Mouse (Mus musculus): Measurements from ENCODE around the gene Trmt1. TPM values are rescaled to one million over a fixed set of nuclear protein-coding genes. Genes with fewer than 3 reads are reported as not detected.
A peak's percentile ranks its signal among the peaks of the same experiment; 100 is the strongest.

Trmt1 gene
- polyA plus RNA-seq, 1 experiment from 2014 or later = 62.0 TPM

DNA sequence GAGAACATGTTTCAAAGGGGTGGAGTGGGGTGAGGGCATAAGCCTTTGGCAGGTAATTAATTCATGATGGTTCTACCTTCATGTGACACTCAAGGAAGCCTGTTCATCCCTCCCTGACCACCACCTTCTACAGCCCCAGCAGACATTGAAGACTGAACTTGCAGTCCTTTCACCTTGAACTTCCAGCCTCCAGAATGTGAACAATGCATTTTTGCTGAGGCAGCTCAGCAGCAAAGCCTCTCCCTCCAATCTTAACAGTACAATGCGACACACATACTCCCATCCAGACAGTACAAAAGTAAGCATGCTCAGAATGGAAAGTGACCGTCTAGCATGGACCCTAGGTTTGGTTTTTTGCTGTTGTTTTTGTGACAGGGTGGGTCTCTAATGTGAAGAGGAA is 4.6 kb upstream of the Trmt1 start:
- Histone ChIP-seq H3K4me3 (no peak overlapping the region), H3K4me1 (peaks cover 64% of the 10 kb centered on the region), H3K9me3 (replicated peaks) (no peaks in the 10 kb centered on the region), H3K36me3 (peaks cover 64% of the 10 kb centered on the region), H3K4me2 (no peak overlapping the region), H3K27ac (no peak overlapping the region), H3K9ac (no peak overlapping the region), H3K27me3 (replicated peaks) (no peaks in the 10 kb centered on the region)
- WGBS (ENCODE audit: insufficient replicate concordance) = 79% methylated on average over 2 of the region's 2 CpGs
- no peak for ATAC-seq

DNA sequence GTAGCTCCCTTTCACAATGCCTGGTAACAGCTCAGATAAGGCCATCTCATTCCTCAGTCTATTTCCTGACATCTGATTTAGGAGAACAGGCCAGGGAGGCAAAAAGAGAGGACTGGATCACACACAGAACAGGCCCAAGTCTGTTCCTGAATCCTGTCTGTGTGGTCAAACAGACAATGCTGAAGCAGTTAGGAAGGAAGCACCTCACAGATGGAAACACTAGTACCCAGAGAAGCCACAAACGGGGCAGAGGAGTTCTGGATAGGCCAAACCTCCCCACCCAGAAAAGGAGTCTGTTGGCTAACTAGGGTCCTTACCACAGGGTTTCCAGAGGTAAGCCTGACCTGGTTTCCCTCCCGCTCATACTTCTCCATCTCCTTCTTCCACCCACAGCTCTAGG is 3.9 kb upstream of the Trmt1 start:
- Histone ChIP-seq H3K9me3 (replicated peaks) (no peaks in the 10 kb centered on the region), H3K4me2 (no peak overlapping the region), H3K36me3 (peaks cover 57% of the 10 kb centered on the region), H3K4me1 (peaks cover 67% of the 10 kb centered on the region), H3K27ac (0 out of 2 replicates have a peak overlapping the region, but pooled peaks have one; percentile 4), H3K27me3 (replicated peaks) (no peaks in the 10 kb centered on the region), H3K4me3 (no peak overlapping the region), H3K9ac (no peak overlapping the region)
- 61% methylated on average over 2 of the region's 2 CpGs for WGBS (ENCODE audit: insufficient replicate concordance)
- no peak for ATAC-seq

DNA sequence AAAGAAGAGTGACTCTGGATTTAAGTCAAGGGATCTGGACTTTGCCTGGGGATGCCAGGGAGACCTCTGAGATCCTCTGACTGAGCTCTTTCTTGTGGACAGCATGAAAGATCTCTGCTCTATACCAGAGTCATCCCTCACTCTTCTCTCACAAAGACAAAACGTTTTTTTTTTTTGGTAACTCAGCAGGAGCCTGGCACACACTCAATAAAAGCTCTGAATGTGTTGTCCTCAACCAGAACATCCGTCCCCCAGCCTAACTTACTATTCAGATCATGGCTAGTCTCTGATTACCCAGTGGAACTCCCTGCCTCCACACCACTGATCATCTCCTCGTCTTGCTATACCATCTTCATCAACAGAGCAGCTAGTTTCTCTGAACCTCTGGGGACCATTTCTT is 1.6 kb upstream of the Trmt1 start:
- Histone ChIP-seq H3K36me3 (peaks cover 53% of the 10 kb centered on the region), H3K4me3 (no peak overlapping the region), H3K9me3 (replicated peaks) (no peaks in the 10 kb centered on the region), H3K4me2 (no peak overlapping the region), H3K27me3 (replicated peaks) (no peaks in the 10 kb centered on the region), H3K27ac (no peak overlapping the region; the same call in 1 of the 2 replicates), H3K4me1 (peaks cover 76% of the 10 kb centered on the region), H3K9ac (no peak overlapping the region)
- ATAC-seq = no peak
- WGBS (ENCODE audit: insufficient replicate concordance) = 57% methylated on average over 3 of the region's 3 CpGs

DNA sequence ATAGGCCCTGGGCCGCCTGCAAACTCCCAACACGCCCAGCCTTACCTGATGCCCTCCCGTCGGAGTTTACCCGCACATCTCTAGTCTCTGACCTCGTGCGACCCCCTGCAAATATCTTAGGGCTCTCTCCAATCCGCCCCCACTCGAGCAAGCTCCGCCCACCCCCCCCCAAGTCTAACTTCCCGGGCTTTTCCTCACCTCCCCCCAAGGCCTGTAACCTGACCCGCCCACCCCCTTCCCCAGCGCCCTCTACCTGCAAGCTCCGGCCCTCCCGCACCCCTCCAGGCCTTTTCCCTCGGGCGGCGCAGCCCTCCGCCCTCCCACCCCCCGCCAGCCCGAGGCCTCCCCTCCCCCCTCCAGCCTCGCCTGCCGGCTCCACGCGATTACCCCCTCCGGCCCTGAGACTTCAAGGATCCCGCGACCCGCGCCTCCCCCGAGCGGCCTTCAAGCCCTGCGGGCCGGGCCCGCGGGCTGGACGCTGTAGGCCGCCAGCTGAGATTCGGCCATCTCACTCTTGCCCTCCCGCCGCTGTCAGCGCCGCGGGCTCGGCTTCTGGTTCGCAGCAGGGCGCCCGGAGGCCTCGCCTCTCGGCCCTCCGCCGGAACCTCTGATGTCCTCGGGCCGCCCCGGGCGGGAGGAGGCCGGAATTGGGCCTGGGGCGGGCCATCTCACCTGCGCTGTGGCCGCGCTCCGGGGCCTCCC is 1.0 kb downstream of the Trmt1 start:
- Histone ChIP-seq H3K4me3 (peak overlapping the region; percentile 99), H3K9me3 (replicated peaks) (no peaks in the 10 kb centered on the region), H3K4me2 (peak overlapping the region; percentile 94), H3K27ac (peak overlapping the region; percentile 97), H3K9ac (peak overlapping the region; percentile 99), H3K4me1 (peaks cover 77% of the 10 kb centered on the region), H3K36me3 (peaks cover 45% of the 10 kb centered on the region), H3K27me3 (replicated peaks) (no peaks in the 10 kb centered on the region)
- peak; percentile 36 for ATAC-seq
- WGBS (ENCODE audit: insufficient replicate concordance) = under 1% methylated on average over 62 of the region's 62 CpGs

DNA sequence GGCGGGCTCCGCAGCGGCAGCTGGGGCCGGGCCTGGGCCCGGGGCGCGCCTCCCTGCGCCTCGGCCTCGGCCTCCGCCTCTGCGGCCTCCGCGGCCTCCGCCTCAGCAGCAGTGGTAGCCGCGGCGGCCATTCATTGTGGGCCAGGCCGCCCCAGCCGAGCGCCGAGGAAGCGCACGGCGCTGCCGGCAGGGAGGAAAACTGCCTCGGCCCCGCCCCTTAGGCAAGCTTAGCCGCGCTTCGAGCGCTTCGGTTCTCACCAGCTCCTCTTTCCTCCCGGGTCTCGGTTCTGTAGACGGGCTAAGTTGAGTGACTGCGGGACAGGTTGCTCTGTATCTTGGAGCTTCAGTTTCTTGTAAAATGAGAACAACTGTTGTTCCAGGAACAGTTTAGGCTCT is 1.6 kb downstream of the Trmt1 start, which contains the start of gene Nacc1:
Gene Nacc1 (minus strand): TSS at position 158 of the 396 bp plus-strand sequence.
- H3K4me3 ChIP-seq = peak within 1 kb of the TSS; percentile 99
- no peaks in the 10 kb centered on the region for H3K27me3 ChIP-seq (replicated peaks)
- H3K36me3 ChIP-seq = peaks cover 45% of the 10 kb centered on the region
- no peaks in the 10 kb centered on the region for H3K9me3 ChIP-seq (replicated peaks)
- peaks cover 73% of the 10 kb centered on the region for H3K4me1 ChIP-seq
- peak; percentile 80 for ATAC-seq
- peak within 1 kb of the TSS; percentile 94 for H3K4me2 ChIP-seq
- peak within 1 kb of the TSS; percentile 99 for H3K9ac ChIP-seq
- WGBS (ENCODE audit: insufficient replicate concordance) = under 1% methylated on average over 37 of the region's 37 CpGs
- peak within 1 kb of the TSS; percentile 97 for H3K27ac ChIP-seq

DNA sequence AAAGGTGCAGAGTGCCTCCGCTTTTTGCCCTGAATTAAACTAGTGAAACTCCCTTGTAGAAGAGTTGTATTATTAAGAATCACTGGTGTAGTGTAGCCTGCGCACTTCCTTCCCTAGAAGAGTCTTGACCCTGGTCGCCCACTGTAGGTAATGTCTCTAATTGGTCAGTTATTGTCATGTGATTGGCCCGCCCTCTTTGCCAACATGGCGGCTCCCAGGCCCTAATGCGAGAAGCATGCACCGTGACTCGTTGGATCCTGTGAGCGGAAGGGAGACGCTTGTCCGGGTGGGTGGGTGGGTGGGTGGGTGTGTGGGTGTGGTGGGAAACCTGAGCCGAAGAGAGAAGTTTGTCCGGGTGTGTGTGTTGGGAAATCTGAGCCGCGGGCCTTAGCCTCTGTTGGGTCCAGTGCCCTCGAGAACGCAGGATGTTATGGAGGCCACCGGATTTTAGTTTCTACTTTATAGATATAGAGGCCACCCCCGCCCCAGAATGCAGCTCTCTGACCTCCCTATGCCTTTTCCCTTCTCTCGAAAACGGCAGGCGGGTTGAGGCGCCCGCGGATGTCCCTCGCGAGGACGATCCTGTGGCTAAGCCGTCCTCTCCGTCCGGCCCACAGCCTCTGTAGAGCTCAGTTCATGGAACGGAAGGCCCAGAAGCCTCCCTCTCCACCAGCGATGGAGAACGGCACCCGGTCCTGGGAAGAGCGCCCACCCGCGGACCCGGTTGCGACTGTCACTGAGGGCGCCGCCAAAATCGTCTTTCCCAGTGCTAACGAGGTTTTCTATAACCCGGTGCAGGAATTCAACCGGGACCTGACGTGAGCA is 3.2 kb downstream of the Trmt1 start:
- H3K4me1 ChIP-seq = peaks cover 57% of the 10 kb centered on the region
- under 1% methylated on average over 47 of the region's 47 CpGs for WGBS (ENCODE audit: insufficient replicate concordance)

DNA sequence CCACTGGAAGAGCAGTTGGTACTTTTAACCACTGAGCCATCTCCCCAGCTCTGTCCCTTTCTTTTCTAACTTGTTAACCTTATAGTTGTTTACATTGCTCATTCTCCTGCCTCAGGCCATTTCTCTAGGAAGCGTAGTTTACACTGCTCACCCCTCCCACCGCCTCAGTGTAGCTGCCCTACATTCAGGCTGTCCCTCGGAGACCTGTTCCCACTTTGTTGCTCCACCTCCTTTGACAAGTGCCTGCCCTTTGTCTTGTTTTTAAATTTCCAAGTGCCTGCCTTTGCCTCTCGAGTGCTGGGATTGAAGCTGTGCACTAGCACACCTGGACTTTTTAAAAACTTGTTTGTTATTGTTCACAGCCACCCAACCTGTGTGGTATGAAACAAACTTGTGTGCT is 7.2 kb downstream of the Trmt1 start:
- Histone ChIP-seq H3K9me3 (replicated peaks) (no peaks in the 10 kb centered on the region), H3K9ac (no peak overlapping the region), H3K27ac (no peak overlapping the region), H3K27me3 (replicated peaks) (no peaks in the 10 kb centered on the region), H3K36me3 (peaks cover 77% of the 10 kb centered on the region), H3K4me3 (no peak overlapping the region), H3K4me2 (no peak overlapping the region), H3K4me1 (peaks cover 30% of the 10 kb centered on the region)
- 82% methylated on average over 4 of the region's 4 CpGs for WGBS (ENCODE audit: insufficient replicate concordance)
- no peak for ATAC-seq

More for the DNA sequence above, 3.2 kb downstream of the Trmt1 start:
- peak overlapping the region; percentile 81 for H3K9ac ChIP-seq
- peak overlapping the region; percentile 99 for H3K4me3 ChIP-seq
- H3K4me2 ChIP-seq = peak overlapping the region; percentile 94
- no peaks in the 10 kb centered on the region for H3K27me3 ChIP-seq (replicated peaks)
- H3K36me3 ChIP-seq = peaks cover 46% of the 10 kb centered on the region
- ATAC-seq = peak; percentile 72
- peak overlapping the region; percentile 97 for H3K27ac ChIP-seq
- no peaks in the 10 kb centered on the region for H3K9me3 ChIP-seq (replicated peaks)

DNA sequence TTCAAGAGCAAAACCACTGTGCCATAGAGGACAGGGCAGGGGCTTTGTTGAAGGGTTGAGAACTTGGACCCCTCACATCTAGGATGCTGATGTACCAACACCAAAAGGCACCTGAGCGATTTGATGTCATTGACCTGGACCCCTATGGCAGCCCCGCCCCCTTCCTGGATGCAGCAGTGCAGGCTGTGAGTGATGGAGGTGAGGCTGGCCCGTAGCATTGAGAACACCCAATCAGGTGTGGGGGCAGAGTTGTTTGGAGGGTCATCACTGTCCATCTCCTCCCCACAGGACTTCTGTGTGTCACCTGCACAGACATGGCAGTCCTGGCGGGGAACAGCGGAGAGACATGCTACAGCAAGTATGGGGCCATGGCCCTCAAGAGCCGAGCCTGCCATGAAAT is 9.0 kb downstream of the Trmt1 start:
- H3K4me1 ChIP-seq = peaks cover 34% of the 10 kb centered on the region
- ATAC-seq = no peak

DNA sequence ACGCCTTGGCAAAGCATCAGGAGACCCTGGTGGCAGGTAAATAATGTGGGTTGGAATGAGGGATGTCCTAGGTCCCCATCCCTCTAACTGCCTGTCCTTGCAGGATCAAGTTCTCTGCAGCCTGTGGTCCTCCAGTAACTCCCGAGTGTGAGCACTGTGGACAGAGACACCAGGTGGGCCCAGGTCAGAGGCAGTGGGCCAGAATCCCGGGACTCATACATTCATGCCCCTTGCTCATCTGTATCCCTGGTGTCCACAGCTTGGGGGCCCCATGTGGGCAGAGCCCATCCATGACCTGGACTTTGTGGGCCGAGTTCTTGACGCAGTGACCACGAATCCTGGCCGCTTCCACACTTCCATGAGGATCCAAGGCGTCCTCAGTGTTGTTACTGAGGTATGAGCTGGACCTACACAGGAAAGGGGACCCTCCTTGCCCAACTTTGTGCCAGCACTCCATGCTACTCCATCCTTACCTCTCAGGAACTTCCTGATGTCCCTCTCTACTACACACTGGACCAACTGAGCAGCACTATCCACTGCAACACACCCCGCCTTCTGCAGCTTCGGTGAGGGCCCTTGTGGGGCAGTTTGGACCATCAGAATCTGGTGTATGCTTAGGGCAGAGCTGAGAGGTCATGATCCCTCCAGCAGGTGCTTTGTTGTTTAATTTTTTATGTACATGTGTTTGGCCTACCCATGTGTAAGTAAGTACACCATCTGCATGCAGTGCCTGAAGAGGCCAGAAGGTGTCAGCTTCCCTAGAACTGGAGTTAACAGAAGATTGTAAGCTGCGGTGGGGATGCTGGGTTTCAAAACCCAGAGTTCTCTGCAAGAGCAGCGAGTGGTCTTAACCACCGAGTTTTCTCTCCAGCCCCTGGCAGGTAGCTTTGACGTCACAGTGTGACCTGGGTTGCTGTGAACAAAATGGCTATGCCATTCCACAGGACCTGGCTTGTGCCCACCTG is 11.3 kb downstream of the Trmt1 start:
- Histone ChIP-seq H3K27me3 (replicated peaks) (no peaks in the 10 kb centered on the region), H3K4me1 (peaks cover 36% of the 10 kb centered on the region), H3K36me3 (peaks cover 78% of the 10 kb centered on the region), H3K4me2 (no peak overlapping the region), H3K27ac (no peak overlapping the region), H3K4me3 (no peak overlapping the region), H3K9ac (no peak overlapping the region), H3K9me3 (replicated peaks) (no peaks in the 10 kb centered on the region)
- 76% methylated on average over 14 of the region's 14 CpGs for WGBS (ENCODE audit: insufficient replicate concordance)
- no peak for ATAC-seq

More for the DNA sequence above, 9.0 kb downstream of the Trmt1 start:
- no peak overlapping the region for H3K9ac ChIP-seq
- H3K9me3 ChIP-seq (replicated peaks) = no peaks in the 10 kb centered on the region
- peaks cover 92% of the 10 kb centered on the region for H3K36me3 ChIP-seq
- WGBS (ENCODE audit: insufficient replicate concordance) = 85% methylated on average over 6 of the region's 6 CpGs
- no peaks in the 10 kb centered on the region for H3K27me3 ChIP-seq (replicated peaks)
- no peak overlapping the region for H3K4me2 ChIP-seq
- H3K27ac ChIP-seq = no peak overlapping the region
- no peak overlapping the region for H3K4me3 ChIP-seq

DNA sequence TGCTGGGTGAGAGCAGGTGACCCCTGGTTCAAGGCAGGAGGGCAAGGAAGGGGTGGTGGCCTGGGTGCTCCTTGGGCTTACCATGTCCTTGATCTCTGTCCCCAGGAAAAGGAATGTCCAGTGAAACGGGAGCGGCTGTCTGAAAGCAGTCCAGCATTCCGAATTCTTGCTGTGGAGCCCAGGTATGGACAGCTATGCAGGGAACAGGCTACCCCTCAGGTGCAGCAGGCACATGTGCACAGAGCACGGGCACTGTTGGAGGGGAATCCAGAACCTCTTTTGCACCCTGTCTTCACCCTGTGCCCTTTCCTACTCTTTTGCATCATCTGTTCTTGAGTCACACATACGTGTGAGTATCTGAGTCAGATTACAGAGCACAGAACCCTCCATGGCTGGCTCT is 12.2 kb downstream of the Trmt1 start:
- H3K4me1 ChIP-seq = peaks cover 41% of the 10 kb centered on the region
- H3K27ac ChIP-seq = peak overlapping the region; percentile 97; the same call in 1 of the 2 replicates
- H3K27me3 ChIP-seq (replicated peaks) = peaks cover 7% of the 10 kb centered on the region; the same call in 1 of the 2 replicates
- H3K4me2 ChIP-seq = no peak overlapping the region
- no peak overlapping the region for H3K4me3 ChIP-seq
- no peak for ATAC-seq
- WGBS (ENCODE audit: insufficient replicate concordance) = 83% methylated on average over 5 of the region's 5 CpGs
- H3K9ac ChIP-seq = no peak overlapping the region
- no peaks in the 10 kb centered on the region for H3K9me3 ChIP-seq (replicated peaks)
- peaks cover 78% of the 10 kb centered on the region for H3K36me3 ChIP-seq

DNA sequence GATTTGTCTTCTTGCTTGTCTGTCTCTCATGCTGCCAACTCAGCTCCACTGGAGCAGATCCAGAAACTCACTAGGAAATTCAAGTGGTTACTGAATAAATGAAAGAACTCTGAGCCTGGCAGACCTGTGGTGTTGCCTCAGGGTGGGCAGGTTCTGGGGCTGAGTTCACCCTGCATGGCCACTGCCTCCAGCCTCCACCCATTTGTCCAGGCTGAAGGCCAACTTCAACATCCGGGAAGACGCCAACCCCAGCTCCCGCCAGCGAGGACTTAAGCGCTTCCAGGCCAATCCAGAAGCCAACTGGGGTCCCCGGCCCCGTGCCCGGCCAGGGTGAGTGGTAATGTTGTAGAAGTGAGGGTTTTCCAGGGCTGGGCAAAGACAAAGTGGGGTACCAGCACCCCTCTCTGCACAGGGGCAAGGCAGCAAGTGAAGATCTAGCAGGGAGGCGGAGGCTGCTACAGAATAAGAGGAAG is 12.9 kb downstream of the Trmt1 start:
- peak overlapping the region; percentile 96; the same call in 1 of the 2 replicates for H3K4me2 ChIP-seq
- no peaks in the 10 kb centered on the region for H3K9me3 ChIP-seq (replicated peaks)
- H3K27ac ChIP-seq = peak overlapping the region; percentile 97
- H3K4me1 ChIP-seq = peaks cover 48% of the 10 kb centered on the region
- H3K27me3 ChIP-seq (replicated peaks) = peaks cover 7% of the 10 kb centered on the region; the same call in 1 of the 2 replicates
- 94% methylated on average over 9 of the region's 9 CpGs for WGBS (ENCODE audit: insufficient replicate concordance)
- no peak overlapping the region for H3K9ac ChIP-seq
- H3K4me3 ChIP-seq = no peak overlapping the region
- ATAC-seq = no peak
- H3K36me3 ChIP-seq = peaks cover 78% of the 10 kb centered on the region

Measured in liver, embryonic 12.5 days (tissue).